Mouse (Mus musculus) spleen, postnatal 14 days (tissue): ENCODE measurements around the gene Sema4b.

ENCODE experiments used
- DNase-seq, 2 experiments: peaks; one replicate each; pipeline ENCODE4 v3.0.0; 2021 to 2022; ENCODE audit warnings: low spot score in 2 of 2

The Sema4b gene

DNA sequence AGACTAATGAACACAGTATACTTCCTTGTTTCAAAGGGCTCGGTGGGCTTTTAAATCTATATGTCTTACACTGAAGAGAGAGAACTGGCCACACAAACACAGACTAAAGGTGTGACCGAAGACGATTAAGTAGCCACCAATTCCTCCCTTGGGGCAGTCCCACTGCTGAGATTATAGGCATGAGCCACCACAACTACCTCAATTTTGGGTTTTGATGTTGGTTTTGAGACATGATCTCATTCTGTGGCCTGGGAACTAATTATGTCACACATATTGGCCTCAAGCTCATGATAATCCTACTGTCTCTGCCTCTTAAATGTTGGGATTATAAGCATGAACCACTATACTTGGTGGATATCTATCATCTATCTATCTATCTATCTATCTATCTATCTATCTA, 9.2 kb upstream of the Sema4b start:
- no peak for DNase-seq

DNA sequence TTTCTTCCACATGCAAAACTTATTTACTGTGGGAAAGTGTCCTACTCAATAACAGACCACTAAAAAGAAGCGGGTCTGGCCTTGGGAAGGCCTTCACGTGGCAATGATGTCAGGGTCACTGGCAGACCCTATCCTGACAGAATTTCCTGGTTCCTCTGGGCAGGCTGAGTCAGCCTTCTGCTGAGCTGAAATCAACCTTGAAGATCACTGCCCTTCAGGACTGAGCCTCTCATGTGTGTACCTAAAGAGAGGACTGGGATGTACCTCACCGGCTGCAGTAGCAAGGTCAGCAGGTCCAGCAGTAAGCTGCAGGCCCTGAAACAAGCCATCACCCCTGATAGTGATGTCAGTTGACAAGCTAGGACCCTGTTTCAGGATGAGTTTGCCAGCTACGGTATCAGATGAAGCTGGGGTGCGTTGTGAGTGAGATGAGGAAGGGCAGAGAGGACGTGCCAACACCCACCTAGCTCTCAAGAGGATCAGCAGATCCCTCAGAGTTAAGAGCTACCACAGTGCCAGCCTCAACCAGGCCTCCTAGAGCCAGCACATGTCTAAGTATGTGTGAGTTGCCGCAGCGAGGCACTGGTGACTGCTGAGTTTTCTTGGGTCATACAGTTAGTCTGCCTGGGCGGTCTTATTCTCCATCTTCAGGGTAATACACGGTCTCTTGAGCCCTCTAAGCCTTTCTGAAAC, 8.5 kb upstream of the Sema4b start:
- DNase-seq = no peak

DNA sequence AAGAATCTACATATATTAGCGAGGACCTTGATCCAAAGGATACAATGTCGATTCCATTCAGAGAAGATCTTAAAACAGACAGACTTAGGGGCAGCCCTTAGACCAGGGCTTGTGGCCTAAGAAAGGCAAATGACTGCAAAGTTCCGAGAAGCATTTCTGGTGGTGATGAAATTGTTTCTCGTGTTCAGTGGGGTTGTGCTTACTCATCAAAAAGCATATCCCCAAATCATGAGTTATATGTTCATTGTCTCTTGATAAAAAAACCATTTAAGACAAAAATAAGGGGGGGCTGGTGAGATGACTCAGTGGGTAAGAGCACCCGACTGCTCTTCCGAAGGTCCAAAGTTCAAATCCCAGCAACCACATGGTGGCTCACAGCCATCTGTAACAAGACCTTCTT, 7.3 kb upstream of the Sema4b start:
- DNase-seq = no peak

DNA sequence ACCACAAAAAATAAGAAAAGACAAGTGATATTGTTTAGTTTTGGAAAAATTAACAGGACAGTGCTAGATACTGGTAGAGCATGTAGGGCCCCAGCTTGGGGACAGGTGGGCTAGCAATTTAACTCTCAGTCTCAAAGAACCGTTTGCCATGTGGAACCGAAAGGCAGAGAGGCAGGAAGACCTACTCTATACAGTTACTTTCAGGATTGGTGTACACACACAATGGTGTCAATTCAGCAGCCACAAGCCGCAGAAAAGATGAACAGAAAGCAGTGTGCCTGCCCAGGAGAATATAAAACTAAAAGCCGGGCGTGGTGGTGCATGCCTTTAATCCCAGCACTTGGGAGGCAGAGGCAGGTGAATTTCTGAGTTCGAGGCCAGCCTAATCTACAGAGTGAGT, 6.9 kb upstream of the Sema4b start:
- no peak for DNase-seq

DNA sequence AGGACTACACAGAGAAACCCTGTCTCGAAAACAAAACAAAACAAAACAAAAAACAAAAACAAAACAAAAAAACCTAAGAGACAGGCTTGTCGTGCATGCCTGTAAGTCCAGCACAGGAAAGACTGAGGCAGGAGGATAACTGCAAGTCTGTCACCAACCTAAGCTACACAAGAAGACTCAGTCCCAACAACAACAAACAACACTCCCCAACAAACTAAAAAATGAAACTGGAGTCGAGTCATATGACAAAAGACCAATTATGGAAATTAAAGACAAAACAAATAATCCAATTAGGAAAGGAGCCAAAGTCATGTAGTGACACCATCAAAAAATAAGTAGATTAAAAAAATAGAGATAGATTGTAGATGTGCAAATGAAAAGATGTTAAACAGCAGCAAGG, 6.4 kb upstream of the Sema4b start:
- DNase-seq = no peak

DNA sequence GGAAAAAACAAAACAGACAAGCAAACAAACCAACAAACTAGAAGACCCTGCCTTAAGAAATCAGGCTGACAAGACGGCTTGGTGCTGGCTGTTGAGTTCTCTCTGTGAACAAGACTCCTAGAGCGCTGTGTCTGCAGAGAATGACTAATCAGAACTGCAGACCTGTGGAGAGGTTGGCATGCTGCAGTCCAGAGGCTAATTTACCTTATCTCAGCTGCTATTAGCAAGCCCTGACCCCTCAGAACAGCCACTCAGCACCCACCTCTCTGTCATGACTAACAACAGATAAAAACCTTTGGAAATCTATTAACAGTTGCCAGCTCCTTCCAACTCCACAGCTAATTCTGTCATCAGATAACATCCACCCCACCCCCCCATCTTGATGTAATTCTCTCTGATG, 5.6 kb upstream of the Sema4b start:
- no peak for DNase-seq

DNA sequence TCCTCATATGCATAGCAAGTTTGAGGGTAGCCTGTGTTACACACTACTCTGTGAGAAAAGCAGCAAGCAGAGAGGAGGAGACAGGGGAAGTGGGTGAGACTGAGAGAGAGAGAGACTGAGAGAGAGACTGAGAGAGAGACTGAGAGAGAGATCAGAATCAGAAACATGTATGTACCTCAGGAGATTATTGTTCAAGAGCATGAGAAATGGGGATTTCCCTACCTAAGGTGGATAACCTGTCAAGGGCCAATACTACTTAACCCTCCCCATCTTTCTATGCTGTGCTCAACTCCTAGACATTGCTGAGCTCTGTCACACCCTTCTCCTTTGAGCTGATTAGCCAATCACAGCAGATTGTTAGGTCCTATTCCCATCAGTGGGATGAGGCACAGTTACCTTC, 4.5 kb upstream of the Sema4b start:
- no peak for DNase-seq

DNA sequence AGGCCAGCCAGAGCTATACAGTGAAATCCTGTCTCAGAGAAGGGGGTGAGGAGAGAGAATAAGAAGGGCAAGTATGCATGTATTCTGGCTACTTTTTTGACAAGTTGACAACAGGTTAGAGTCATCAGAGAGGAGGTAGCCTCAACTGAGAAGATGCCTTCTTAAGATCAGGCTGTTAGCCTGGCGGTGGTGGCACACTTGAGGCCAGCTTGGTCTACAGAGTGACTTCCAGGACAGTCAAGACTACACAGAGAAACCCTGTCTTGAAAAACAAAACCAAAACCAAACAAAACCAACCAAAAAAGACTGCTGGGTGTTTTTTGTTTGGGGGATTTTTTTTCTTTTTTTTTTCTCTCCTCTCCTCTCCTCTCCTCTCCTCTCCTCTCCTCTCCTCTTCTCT, 3.2 kb upstream of the Sema4b start:
- DNase-seq = no peak

DNA sequence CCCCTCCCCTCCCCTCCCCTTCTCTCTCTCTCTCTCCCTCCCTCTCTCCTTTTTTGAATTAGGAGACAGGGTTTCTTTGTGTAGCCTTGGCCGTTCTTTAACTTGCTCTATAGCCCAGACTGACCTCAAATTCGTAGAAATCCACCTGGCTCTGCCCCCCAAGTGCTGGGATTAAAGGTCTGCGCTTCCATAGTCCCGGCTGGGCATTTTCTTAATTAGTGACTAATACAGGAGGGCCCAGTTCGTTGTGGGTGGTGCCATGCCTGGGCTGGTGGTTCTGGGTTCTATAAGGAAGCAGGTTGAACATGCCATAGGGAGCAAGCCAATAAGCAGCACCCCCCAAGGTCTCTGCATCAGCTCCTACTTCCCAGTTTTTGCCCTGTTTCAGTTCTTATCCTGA, 2.7 kb upstream of the Sema4b start:
- DNase-seq = no peak

DNA sequence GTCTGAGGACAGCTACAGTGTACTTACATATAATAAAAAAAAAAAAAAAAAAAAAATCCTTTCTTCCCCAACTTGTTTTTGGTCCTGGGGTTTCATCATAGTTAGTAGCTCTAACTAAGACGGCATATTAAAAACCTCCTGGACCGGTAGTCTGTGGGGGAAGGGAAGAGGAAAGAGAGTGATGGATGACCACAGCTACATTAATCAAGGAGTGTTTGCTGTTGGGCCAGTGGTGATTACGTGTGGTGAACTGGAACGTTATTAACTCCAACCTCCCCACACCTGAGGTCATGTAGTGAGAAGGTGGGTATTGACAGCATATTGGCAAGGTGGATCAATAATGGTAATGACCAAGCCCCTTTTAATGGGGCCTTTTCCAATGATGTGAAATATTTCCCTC, 2.1 kb upstream of the Sema4b start:
- no peak for DNase-seq

DNA sequence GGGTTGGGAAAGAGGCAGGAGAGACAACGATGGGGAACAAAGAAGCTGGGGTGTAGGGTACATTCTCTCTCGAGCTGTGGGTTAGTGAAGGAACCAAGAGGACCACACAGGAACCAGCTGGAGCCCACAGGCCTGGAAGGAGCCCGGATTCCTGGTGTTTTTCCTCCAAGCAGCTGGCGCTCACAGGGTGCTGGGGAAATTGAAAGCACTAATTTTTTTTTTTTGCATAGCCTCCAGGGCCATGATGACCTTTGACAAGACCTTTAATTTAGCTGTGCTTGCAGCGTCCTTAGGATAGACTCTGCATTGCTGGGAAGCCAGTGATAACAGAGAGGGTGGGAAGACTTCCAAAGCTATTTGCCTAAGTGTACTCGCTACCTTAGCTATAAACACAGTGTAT, 1.7 kb upstream of the Sema4b start:
- no peak for DNase-seq

DNA sequence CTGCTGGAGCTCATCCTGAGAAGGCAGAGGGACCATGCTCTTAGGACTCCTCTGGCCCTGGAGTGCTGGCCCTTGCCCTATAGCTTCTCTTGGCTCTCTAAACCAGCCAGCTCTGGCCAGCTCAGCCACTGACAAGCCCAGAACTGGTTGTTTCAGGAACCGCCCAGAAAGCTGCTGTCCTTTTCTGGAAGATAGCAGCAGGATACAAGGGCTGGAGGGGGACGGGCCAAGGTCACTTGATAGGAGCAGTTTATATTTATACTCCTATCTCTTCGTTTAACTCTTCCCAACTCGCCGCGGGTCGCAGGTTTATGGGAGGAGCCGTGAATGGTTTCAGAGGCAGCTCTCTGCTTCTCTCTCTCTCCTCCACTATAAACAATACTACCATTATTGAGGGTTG, 620 bp upstream of the Sema4b start:
- peak; percentile 36 to 46 for DNase-seq

DNA sequence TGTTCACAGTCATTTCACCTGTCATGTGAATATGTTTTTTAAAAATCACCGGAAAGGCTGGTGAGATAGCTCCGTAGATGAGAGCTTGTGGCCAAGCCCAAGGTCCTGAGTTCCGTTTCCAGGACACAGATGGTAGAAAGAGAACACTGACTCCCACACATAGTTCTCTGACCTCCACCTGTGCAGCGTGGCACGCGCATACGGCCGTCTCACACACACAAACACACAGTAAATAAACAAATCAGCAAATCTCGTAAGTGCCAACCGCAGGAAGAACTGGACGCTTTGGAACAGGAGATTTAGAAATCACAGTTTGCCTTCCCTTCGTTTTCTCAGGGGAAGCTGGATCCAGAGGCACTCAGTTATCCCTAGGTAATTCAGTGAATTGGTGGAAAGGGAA, 860 bp downstream of the Sema4b start:
- DNase-seq = no peak

DNA sequence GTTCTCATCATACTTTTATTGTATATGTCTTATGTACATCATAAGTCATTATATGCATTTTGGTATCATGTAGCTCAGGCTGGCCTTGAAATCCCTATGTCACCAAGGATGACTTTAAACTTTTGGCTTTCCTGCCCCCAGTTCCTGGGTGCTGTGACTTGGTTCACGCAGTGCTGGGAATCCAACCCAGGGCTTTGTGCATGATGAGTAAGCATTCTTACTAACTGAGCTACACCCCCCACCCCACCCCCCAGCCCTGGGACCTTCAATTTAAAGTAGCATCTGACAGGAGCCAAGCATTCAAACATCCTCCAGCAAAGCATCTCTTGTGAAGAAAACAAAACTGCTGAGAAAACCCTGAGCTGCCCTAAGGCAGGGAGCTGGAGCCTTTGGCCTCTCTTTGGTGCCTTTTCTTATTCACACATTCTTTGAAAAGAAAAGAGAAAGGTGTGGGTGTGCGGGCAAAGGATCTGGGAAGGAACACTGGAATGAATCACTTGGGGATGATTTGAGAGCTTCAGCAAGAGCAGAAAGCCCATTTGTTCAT, 2.0 kb downstream of the Sema4b start:
- no peak for DNase-seq

DNA sequence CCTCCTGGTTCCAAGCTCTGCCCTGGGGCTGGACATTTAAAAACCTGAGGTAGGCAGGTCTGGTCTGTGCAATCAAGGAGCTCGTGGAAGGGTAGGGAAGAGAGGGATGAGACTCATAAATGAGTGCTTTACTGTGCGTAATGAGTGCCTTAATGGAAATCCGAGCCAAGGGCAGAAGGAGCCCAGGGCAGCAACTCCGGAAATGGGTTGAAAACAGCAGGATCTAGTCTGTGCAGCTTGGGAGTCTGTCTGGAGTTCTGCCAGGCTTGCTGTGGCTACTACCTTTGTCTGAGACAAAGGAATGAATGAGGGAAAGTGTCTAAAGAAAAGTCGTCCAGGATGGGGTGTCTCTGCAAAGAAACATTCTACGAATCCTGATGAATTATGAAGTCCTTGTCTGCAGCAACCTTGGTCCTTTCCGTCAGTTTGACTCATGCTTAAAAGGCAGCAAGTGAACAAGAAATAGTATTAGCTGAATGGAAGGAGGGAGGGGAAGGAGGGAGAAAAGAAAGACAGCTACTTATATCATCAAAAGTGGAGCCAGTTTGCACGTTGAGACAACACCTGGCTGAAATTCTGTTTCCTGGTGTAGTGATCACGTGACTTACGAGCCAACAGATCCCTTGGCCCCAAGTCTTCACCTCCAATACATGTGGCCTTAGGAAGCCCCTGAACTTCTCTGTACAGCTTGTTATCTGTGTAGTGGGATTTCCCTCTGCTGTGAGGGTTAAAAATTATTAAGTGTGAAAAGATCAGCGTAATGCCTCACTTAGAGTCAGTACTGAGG, 2.7 kb downstream of the Sema4b start:
- DNase-seq = no peak

DNA sequence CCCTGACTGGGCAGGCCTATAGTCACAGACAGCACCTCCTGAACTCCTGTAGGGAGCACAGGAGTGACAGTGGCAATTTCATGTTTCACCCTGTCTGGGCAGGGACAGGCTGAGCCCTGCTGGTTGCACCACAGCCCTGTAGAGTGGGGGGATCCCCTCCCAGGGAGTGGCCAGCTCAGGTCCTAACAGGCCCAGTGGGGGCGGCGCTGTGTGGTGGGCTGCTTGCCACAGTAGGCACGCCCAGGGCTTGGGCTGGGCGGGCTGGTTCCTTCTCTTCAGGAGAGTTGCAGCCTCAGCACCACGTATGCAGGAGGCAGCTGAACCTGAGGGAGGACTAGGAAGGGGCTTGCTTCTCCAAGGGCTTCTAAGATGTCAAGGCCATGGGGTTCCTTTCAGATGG, 4.8 kb downstream of the Sema4b start:
- peak; percentile 60 to 64 for DNase-seq

DNA sequence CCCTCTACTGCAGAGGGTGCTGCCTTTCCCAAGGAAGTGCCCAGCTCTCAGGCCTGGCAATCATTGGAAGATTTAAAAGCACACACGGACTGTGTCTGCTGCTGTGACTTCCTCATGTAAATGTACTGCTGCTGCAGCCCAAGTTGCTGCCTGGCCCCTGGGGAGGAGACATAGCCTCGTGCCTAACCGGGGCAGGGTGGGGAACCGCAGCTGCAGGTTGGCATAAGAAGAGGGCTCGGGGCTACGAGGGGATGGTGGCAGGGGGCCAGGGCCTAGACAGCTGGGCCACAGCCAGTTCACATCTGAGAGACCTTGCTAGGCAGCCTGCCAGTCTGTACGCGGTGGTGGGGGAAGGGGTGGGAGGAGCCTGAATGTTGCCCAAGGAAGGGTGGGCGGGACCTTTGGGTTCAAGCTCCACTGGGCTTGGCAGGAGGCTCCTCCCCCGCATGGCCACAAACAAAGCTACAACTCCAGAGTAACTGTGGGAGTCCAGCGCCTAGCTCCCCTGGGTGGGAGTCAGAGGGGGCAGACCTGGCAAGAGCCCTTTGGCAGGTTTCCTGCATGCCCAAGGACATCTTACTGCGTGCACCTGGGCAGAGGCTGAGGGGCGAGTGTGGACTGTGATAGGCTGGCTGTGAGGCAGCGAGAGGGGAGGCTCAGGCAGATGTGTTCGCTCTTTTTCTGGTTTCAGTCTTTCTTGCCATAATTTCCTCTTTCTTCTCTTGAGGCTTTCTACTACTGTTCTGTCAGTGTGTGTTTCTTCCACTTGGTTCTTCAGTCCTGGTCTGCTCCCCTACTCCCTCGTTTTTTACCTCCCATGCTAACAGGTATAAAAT, 5.8 kb downstream of the Sema4b start:
- peak; percentile 80 to 82 for DNase-seq

DNA sequence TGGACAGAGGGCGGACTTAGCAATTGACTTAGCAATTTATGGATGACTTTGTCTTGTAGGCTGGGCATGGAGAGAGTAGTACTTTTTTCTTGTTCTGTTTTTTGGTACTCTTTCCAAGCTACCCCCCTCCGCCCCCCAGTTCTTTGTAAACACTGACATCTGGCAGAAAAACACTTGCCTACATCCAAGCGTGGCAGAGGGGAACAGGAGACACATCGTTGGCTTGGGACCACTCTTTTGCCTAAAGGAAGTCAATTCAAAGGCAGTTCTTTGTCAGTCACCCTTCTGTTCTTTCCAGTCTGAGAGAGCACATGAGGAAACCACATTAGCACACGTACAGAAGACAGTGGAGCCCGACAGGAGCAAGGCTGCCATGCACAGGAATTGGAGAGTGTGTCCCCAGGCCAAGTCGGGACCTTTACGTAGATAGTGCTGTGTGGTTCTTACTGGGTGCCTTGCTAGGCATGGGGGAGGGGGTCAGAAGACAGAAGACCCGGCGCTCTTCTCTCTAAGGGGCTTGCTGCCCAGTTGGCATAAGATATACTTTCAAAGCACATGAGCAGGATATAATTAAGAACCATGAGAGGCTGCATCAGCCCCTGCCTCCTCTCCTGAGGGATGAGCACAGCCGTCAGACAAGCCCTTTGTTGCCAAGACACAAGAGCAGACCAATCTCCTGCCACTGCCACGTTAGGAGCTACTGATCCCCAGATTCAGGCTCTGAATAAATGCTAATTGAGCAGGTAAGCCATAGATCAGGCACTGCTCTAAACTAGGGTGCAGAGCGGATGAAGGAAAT, 7.5 kb downstream of the Sema4b start:
- no peak for DNase-seq

DNA sequence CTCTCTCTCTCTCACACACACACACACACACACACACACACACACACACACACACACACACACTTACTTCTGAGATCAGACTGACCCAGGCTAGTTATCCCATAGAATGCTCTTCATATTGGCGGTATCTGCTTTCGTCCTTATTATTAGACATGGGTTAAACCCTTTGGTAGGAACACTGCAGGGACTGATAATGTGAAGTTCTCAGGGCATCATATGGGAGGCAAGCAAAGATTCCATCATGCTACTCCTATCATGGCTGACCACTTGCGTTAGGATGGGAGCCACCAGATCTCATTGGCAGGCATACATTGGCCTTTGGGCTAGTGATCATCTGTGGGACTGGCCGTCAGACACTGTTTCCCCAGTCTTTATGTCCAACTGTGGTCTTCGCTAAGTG, 8.5 kb downstream of the Sema4b start:
- no peak for DNase-seq

DNA sequence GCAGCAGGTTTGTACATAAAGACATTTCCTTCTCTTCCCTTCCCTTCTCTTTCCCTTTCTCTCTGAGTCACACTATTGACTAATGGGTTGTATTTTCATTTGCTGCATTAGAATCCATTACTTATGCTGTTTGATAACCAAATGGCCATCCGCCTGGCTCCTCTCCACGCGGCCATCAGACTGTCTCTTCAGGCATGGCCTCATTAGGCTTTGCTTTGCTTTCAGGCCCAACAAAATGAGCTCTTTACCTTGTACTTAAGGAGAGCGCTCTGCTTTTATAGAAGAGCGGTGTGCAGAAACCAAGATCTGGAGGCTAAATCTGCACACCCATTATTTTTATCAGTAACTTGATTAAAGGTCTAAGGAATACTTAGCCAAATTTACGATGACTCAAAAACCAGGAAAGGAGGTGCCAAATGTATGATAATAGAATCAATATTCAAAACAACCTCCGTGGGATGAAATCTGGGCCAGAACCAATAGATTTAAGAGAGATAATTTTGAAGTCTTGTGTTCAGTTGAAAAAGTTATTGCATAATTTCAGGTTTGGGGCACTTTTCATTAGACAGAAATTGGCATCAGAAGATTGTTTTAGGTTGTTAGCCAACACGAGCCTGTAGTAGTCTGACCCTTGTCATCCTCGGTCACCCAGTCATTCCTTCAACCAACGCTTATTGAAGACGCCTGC, 9.1 kb downstream of the Sema4b start:
- DNase-seq = no peak

DNA sequence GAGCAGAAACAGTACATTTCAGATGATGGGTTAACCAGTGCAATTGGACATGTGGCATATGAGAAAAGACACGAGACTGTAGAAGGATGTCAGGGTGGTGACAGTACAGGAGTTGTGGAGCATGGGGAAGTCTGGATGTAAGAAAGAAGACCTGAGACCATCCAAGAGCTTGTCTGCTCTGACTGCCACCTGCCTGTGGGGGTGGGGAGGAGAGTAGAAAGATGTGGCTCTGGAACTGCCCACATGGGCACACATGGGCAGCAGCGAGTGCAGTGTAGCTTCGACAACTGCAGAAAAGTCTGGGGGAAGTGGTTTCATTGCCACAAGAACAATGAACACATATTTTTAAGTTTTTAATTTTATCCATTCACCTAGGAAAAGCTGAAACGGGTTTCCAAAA, 10.7 kb downstream of the Sema4b start:
- no peak for DNase-seq
